In the genomic region with DNA sequence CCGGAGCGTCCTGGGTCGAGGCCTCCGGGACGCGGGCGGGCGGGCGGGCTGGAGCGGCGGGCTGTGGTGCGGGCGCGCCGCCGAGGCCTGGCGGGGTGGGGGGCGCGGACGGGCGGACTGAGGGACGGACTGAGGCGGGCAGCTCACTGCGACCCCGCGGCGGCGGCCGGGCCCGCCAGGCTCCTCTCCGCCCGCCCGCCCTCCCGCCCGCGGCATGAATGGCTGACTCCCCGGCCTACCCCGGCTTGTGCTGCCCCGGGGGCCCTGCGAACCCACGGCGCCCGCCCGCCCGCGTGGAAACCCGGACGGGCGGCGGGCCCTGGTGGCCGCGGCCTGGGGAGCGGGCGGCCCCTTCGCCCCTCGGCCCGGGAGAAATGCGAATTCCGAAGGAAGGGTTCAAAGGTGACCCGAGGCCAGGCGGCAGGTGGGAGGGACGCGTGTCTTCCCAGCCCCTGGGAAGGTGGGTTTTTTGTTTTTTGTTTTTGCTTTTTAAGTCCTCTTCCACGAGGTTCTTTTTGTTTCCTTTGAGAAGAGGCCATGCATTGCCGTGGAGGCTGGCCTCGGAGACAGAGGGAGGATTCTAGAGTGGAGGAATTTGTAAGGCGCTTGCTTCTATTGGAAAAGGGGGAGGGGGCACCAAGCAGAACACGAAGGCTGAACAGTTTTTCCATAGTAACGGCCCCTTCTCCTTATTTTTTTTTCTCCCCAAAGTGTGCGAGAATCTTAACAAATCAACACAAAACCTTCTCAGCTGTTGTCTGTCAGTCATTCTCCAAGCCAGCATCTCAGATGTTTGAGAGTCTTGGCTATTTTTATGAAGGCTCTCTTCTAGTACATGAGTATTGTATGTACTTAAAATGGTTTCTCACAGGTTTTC, we compare ENCODE assay signal across 8 mouse cellular contexts. TPM values are rescaled to one million over a fixed set of nuclear protein-coding genes. Genes with fewer than 3 reads are reported as not detected.
DNase-seq lines count a peak whose midpoint lies in the region; ATAC-seq and TF ChIP-seq lines count a peak whose summit lies in the region.

No protein-coding gene starts in this region.

- H3K9ac ChIP-seq in CH12.LX (ENCODE audit: insufficient read depth, low read depth) = peak overlapping the region; percentile 98
- H3K9ac ChIP-seq in heart, embryonic 16.5 days (ENCODE audit: low read length) = peak overlapping the region; percentile 100
- H3K9ac ChIP-seq in limb, embryonic 12.5 days (replicated peaks) = peak overlapping the region; percentile 99
- peak overlapping the region; percentile 99 for H3K9ac ChIP-seq in neural tube, embryonic 12.5 days

- peaks cover 0 to 3% of the 10 kb centered on the region in 2 experiments for H3K36me3 ChIP-seq in CH12.LX (replicated peaks in 1 of 2; ENCODE audit: control insufficient read depth in 1 of 2, insufficient read depth in 1 of 2, low read length in 1 of 2)
- no peaks in the 10 kb centered on the region for H3K36me3 ChIP-seq in heart, embryonic 16.5 days (ENCODE audit: control insufficient read depth, insufficient read depth)
- no peaks in the 10 kb centered on the region for H3K36me3 ChIP-seq in limb, embryonic 12.5 days
- H3K36me3 ChIP-seq in neural tube, embryonic 12.5 days = no peaks in the 10 kb centered on the region

- peaks cover 4 to 38% of the 10 kb centered on the region in 2 experiments; a peak in 3 of 4 replicates for H3K4me1 ChIP-seq in CH12.LX (ENCODE audit: control insufficient read depth in 1 of 2, insufficient read depth in 2 of 2)
- H3K4me1 ChIP-seq in heart, embryonic 16.5 days (ENCODE audit: control insufficient read depth, insufficient read depth, low read length) = peaks cover 23% of the 10 kb centered on the region
- peaks cover 5% of the 10 kb centered on the region for H3K4me1 ChIP-seq in limb, embryonic 12.5 days (replicated peaks)
- peaks cover 9% of the 10 kb centered on the region for H3K4me1 ChIP-seq in neural tube, embryonic 12.5 days

- H3K27ac ChIP-seq in CH12.LX (ENCODE audit: insufficient read depth, low read depth) = peak overlapping the region; percentile 57
- peak overlapping the region; percentile 97 for H3K27ac ChIP-seq in heart, embryonic 16.5 days (ENCODE audit: low read length)
- peak overlapping the region; percentile 96 for H3K27ac ChIP-seq in limb, embryonic 12.5 days
- H3K27ac ChIP-seq in neural tube, embryonic 12.5 days = peak overlapping the region; percentile 95

- dilution Hi-C loops in CH12.LX (cut with MboI; ENCODE audit: extremely low pct_ligation_motif_present, extremely low pct_unique_long_range_greater_than_20kb, low sequenced_read_pairs) = no loop called here

- peak; percentile 29; the same call in 1 of the 2 replicates for ATAC-seq in heart, embryonic 16.5 days (replicated peaks; ENCODE audit: extremely low read depth, insufficient read depth, low FRiP score)
- peak; percentile 48 for ATAC-seq in limb, embryonic 12.5 days (ENCODE audit: insufficient number of reproducible peaks, insufficient read depth, low FRiP score, low TSS enrichment, low read depth)
- ATAC-seq in neural tube, embryonic 12.5 days (ENCODE audit: low FRiP score, low read depth) = peak; percentile 71
- no peak for ATAC-seq in activated CD4-positive, CD25-positive, alpha-beta regulatory T cell, adult 4 months

- H3K4me2 ChIP-seq in CH12.LX (ENCODE audit: insufficient read depth, low read depth, poor library complexity, severe bottlenecking) = peak overlapping the region; percentile 98
- H3K4me2 ChIP-seq in heart, embryonic 16.5 days (ENCODE audit: low read depth, low read length) = peak overlapping the region; percentile 68
- H3K4me2 ChIP-seq in limb, embryonic 12.5 days = peak overlapping the region; percentile 67
- H3K4me2 ChIP-seq in neural tube, embryonic 12.5 days (replicated peaks) = peak overlapping the region; percentile 75

- peak overlapping the region; percentile 80 to 94 (median 88) for H3K4me3 ChIP-seq in CH12.LX (replicated peaks in 1 of 3; ENCODE audit: low read depth in 2 of 3, low read length in 2 of 3, poor library complexity in 1 of 3)
- peak overlapping the region; percentile 70 for H3K4me3 ChIP-seq in heart, embryonic 16.5 days (ENCODE audit: low read length)
- H3K4me3 ChIP-seq in limb, embryonic 12.5 days (replicated peaks) = peak overlapping the region; percentile 92
- peak overlapping the region; percentile 99 for H3K4me3 ChIP-seq in neural tube, embryonic 12.5 days

- no peak for TF ChIP-seq RAD21 in CH12.LX (IDR thresholded peaks at IDR 0.05; ENCODE audit: low read depth, low read length)

- peak; percentile 27 for DNase-seq in kidney, adult 18-20 months
- no peak for DNase-seq in kidney, adult 11 months
- no peak for DNase-seq in CH12.LX (ENCODE audit: extremely low read depth)
- peak; percentile 13 for DNase-seq in c-Kit-negative CD71-positive TER-119-positive erythroid progenitor cells, embryonic 14.5 days (ENCODE audit: low read depth, low spot score)

- under 1% methylated on average over 47 of the region's 70 CpGs for WGBS in heart, embryonic 16.5 days
- WGBS in limb, embryonic 12.5 days = under 1% methylated on average over 65 of the region's 70 CpGs
- WGBS in neural tube, embryonic 12.5 days = under 1% methylated on average over 61 of the region's 70 CpGs

- no peak for TF ChIP-seq CTCF in CH12.LX (conservative IDR thresholded peaks at IDR 0.05 in 1 of 2, IDR thresholded peaks at IDR 0.05 in 1 of 2; ENCODE audit: low read depth in 2 of 2, low read length in 2 of 2)

- no peak for TF ChIP-seq POLR2A in CH12.LX (IDR thresholded peaks at IDR 0.05; ENCODE audit: low read depth, low read length)

- H3K79me2 ChIP-seq in CH12.LX (replicated peaks; ENCODE audit: control insufficient read depth, extremely low read depth, insufficient read depth, poor library complexity, severe bottlenecking) = peaks cover 50% of the 10 kb centered on the region

- H3K27me3 ChIP-seq in CH12.LX (replicated peaks) = peaks cover 4% of the 10 kb centered on the region
- H3K27me3 ChIP-seq in heart, embryonic 16.5 days (ENCODE audit: control insufficient read depth, insufficient read depth, low read length) = no peaks in the 10 kb centered on the region
- no peaks in the 10 kb centered on the region for H3K27me3 ChIP-seq in limb, embryonic 12.5 days
- H3K27me3 ChIP-seq in neural tube, embryonic 12.5 days (replicated peaks) = no peaks in the 10 kb centered on the region

- no peaks in the 10 kb centered on the region for H3K9me3 ChIP-seq in CH12.LX (replicated peaks; ENCODE audit: low read length)
- H3K9me3 ChIP-seq in heart, embryonic 16.5 days (replicated peaks; ENCODE audit: control insufficient read depth, low read length) = no peaks in the 10 kb centered on the region
- H3K9me3 ChIP-seq in limb, embryonic 12.5 days = no peaks in the 10 kb centered on the region
- no peaks in the 10 kb centered on the region for H3K9me3 ChIP-seq in neural tube, embryonic 12.5 days

- TF ChIP-seq EP300 in CH12.LX (IDR thresholded peaks at IDR 0.05; ENCODE audit: low read length) = no peak

- in situ Hi-C loops in CH12.LX (cut with MboI; ENCODE audit: low pct_ligation_motif_present, low pct_unique_long_range_greater_than_20kb, low sequenced_read_pairs) = no loop called here

TF ChIP-seq in CH12.LX, 34 proteins besides CTCF, POLR2A, EP300 and RAD21:
- TF ChIP-seq CHD2 (IDR thresholded peaks at IDR 0.05; ENCODE audit: low read length) (no peak), E2F4 (IDR thresholded peaks at IDR 0.05; ENCODE audit: insufficient replicate concordance, low read depth, low read length) (no peak), ZKSCAN1 (IDR thresholded peaks at IDR 0.05; ENCODE audit: borderline replicate concordance, low read depth, low read length) (no peak), BHLHE40 (IDR thresholded peaks at IDR 0.05; ENCODE audit: low read depth, low read length) (no peak), ZC3H11A (IDR thresholded peaks at IDR 0.05; ENCODE audit: low read depth, low read length) (no peak), ZNF384 (IDR thresholded peaks at IDR 0.05; ENCODE audit: low read depth, low read length) (no peak), KAT2A (IDR thresholded peaks at IDR 0.05; ENCODE audit: insufficient replicate concordance, low read length) (no peak), TCF12 (IDR thresholded peaks at IDR 0.05; ENCODE audit: low read depth, low read length) (no peak), SIN3A (IDR thresholded peaks at IDR 0.05; ENCODE audit: low read length) (peak; percentile 57; the same call in 1 of the 2 replicates), MXI1 (IDR thresholded peaks at IDR 0.05; ENCODE audit: low read depth, low read length) (peak; percentile 59; the same call in 1 of the 2 replicates), MAZ (IDR thresholded peaks at IDR 0.05; ENCODE audit: low read depth, low read length) (no peak), PAX5 (IDR thresholded peaks at IDR 0.05; ENCODE audit: low read length) (no peak)
TF ChIP-seq in CH12.LX: peak in this region for 2.

RNA-seq across cellular contexts. Expression of a gene that starts 0.9 kb away (rescaled TPM):
- 83.5 and 83.9 TPM in 2 replicates for total RNA-seq in CH12.LX (2012; rRNA removed)
- 120 and 130 TPM in 2 replicates for total RNA-seq in CH12.LX (2014; rRNA removed)
- polyA plus RNA-seq in CH12.LX (2012; ENCODE audit: insufficient read length, low read depth) = 119 and 131 TPM in 2 replicates
- 67.4 and 73.1 TPM in 2 replicates for polyA plus RNA-seq in heart, embryonic 16.5 days (2015; fragmentation: Nextera tagmentation; extraction: Ambion mirVana)
- polyA plus RNA-seq in limb, embryonic 12.5 days (2016; fragmentation: Nextera tagmentation; extraction: Ambion mirVana) = 66.7 and 69.6 TPM in 2 replicates
- polyA plus RNA-seq in neural tube, embryonic 12.5 days (2016; fragmentation: Nextera tagmentation; extraction: Ambion mirVana) = 56.0 and 56.1 TPM in 2 replicates
- 10 to 100 TPM; 52.6 to 54.2 TPM for polyA plus RNA-seq in activated CD4-positive, CD25-positive, alpha-beta regulatory T cell, adult 4 months (2017; shearing (Covaris generic))

Comparison
In these comparisons a context has a peak if more than half of its experiments do, and no peak if none do; other contexts are left out.
1. DNase-seq: peak in kidney, adult 18-20 months (single experiment) and c-Kit-negative CD71-positive TER-119-positive erythroid progenitor cells, embryonic 14.5 days (single experiment); none in kidney, adult 11 months (single experiment) and CH12.LX (single experiment).
2. Peak in every context shown above with its lines, with median percentiles within 50 percentile points of each other: H3K27ac ChIP-seq, H3K4me2 ChIP-seq, H3K4me3 ChIP-seq and H3K9ac ChIP-seq.